Comparison of ENCODE assay signal across 13 mouse cellular contexts in the genomic region with DNA sequence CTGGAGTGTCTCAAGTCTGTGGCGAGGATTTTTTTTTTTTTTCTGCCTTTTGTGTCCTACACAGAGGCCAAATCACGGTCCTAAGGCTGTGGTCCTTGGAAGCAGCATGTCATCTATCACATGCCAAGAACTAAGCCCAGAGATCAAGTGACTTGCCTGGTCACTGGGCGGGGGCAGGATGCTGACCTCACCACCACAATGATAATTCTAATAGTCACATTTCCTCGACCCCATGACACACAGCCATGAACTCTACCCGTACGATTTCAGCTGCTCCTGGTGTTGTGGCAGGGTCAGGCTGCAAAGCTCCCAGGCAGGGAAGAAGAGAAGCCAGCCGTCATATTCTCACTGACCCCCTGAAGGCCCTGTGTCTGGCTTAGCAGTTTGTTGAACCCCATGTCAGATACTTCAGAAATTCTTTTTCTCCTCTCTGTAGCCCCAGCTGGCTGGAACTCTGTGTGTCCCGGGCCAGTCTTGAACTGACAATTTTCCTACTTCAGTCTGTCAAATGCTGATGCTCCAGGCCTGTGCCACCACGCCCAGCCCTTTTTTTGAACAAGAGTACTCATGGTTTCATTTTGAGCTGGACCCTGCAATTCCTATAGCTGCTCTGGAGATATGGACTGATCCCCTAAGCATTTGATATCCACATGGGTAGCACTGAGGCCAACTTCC. TPM values are rescaled to one million over a fixed set of nuclear protein-coding genes. Genes with fewer than 3 reads are reported as not detected.
DNase-seq lines count a peak whose midpoint lies in the region; ATAC-seq and TF ChIP-seq lines count a peak whose summit lies in the region.
"Had no signal": no experiment of that assay in that cellular context is flagged by ENCODE, and none has a peak within 500 bp of the region (broad histone marks: within the 10 kb centered on the region; RNA-seq: fewer than 3 reads in every experiment).

No protein-coding gene starts in this region.

- H3K79me2 ChIP-seq in C2C12 (ENCODE audit: control insufficient read depth, insufficient read depth): no peaks in the 10 kb centered on the region

- H3K9ac ChIP-seq in embryonic facial prominence, embryonic 13.5 days: no peak overlapping the region
- H3K9ac ChIP-seq in midbrain, embryonic 16.5 days (ENCODE audit: low read depth, low read length): no peak overlapping the region
- H3K9ac ChIP-seq: heart, embryonic 15.5 days; liver, embryonic 12.5 days had no signal

- intact Hi-C loops in gastrocnemius, adult 2 months (cut with DNase I): no loop called here

- H3ac ChIP-seq in C2C12 (ENCODE audit: control insufficient read depth, insufficient read length, low read depth): no peak overlapping the region

- WGBS in embryonic facial prominence, embryonic 13.5 days: 62% methylated on average over 9 of the region's 9 CpGs
- WGBS in midbrain, embryonic 16.5 days: 72% methylated on average over 9 of the region's 9 CpGs

- H3K27me3 ChIP-seq in C2C12 (ENCODE audit: control insufficient read depth, insufficient read depth, insufficient read length): no peaks in the 10 kb centered on the region
- no peaks in the 10 kb centered on the region for H3K27me3 ChIP-seq in embryonic facial prominence, embryonic 13.5 days
- H3K27me3 ChIP-seq in midbrain, embryonic 16.5 days (ENCODE audit: control insufficient read depth, insufficient read depth, low read depth, low read length): no peaks in the 10 kb centered on the region
- H3K27me3 ChIP-seq: heart, embryonic 15.5 days had no signal

- H3K4me2 ChIP-seq in embryonic facial prominence, embryonic 13.5 days: no peak overlapping the region
- no peak overlapping the region for H3K4me2 ChIP-seq in midbrain, embryonic 16.5 days (ENCODE audit: low read length)
- H3K4me2 ChIP-seq: heart, embryonic 15.5 days; liver, embryonic 12.5 days had no signal

- DNase-seq in gastrocnemius, adult 2 months: no peak
- no peak for DNase-seq in gastrocnemius, postnatal 10 days
- no peak for DNase-seq in left cerebral cortex, adult 11 months (ENCODE audit: low spot score)
- DNase-seq: kidney, postnatal 36 days; right cerebral cortex, postnatal 14 days had no signal

- no peak for TF ChIP-seq CTCF in gastrocnemius, adult 2 months (IDR thresholded peaks at IDR 0.05)
- TF ChIP-seq CTCF in C2C12 (IDR thresholded peaks at IDR 0.05; ENCODE audit: control insufficient read depth, insufficient read depth, insufficient read length): no peak

- no peaks in the 10 kb centered on the region for H3K9me3 ChIP-seq in embryonic facial prominence, embryonic 13.5 days
- no peaks in the 10 kb centered on the region for H3K9me3 ChIP-seq in midbrain, embryonic 16.5 days (replicated peaks; ENCODE audit: control insufficient read depth, low read length, poor library complexity, severe bottlenecking)
- H3K9me3 ChIP-seq: heart, embryonic 15.5 days; liver, embryonic 12.5 days had no signal

- no peak overlapping the region; the same call in 1 of the 2 replicates for H3K4me3 ChIP-seq in gastrocnemius, adult 2 months
- H3K4me3 ChIP-seq in C2C12 (ENCODE audit: insufficient read depth, poor library complexity, severe bottlenecking): no peak overlapping the region
- no peak overlapping the region for H3K4me3 ChIP-seq in embryonic facial prominence, embryonic 13.5 days
- H3K4me3 ChIP-seq in midbrain, embryonic 16.5 days (ENCODE audit: low read depth, low read length): no peak overlapping the region
- H3K4me3 ChIP-seq: heart, embryonic 15.5 days; liver, embryonic 12.5 days had no signal

- H3K36me3 ChIP-seq in C2C12 (ENCODE audit: control insufficient read depth, insufficient read depth): no peaks in the 10 kb centered on the region
- H3K36me3 ChIP-seq in embryonic facial prominence, embryonic 13.5 days: no peaks in the 10 kb centered on the region
- no peaks in the 10 kb centered on the region for H3K36me3 ChIP-seq in midbrain, embryonic 16.5 days (ENCODE audit: control insufficient read depth, insufficient read depth, low read length)
- H3K36me3 ChIP-seq: heart, embryonic 15.5 days; liver, embryonic 12.5 days had no signal

- peaks cover 23% of the 10 kb centered on the region for H3K4me1 ChIP-seq in embryonic facial prominence, embryonic 13.5 days
- H3K4me1 ChIP-seq in midbrain, embryonic 16.5 days (ENCODE audit: control insufficient read depth, insufficient read depth, low read length): no peaks in the 10 kb centered on the region

- H3K27ac ChIP-seq in gastrocnemius, adult 2 months: peak overlapping the region; percentile 69
- peak overlapping the region; percentile 81; the same call in 1 of the 2 replicates for H3K27ac ChIP-seq in embryonic facial prominence, embryonic 13.5 days
- no peak overlapping the region for H3K27ac ChIP-seq in midbrain, embryonic 16.5 days (ENCODE audit: low read length)
- H3K27ac ChIP-seq: liver, embryonic 12.5 days had no signal

- ATAC-seq in embryonic facial prominence, embryonic 13.5 days (ENCODE audit: insufficient number of reproducible peaks, insufficient read depth, low FRiP score, low TSS enrichment, low read depth): no peak
- ATAC-seq in megakaryocyte, adult 5-6 weeks (ENCODE audit: poor library complexity, severe bottlenecking): 0 out of 2 replicates have a peak, but pooled peaks have one; percentile 21
- no peak for ATAC-seq in midbrain, embryonic 16.5 days
- ATAC-seq: forebrain, embryonic 14.5 days; liver, embryonic 12.5 days had no signal

- no peaks in the 10 kb centered on the region for H3K79me3 ChIP-seq in C2C12 (ENCODE audit: low read depth)

TF ChIP-seq in C2C12, 6 proteins besides CTCF, POLR2A, EP300 and RAD21:
- no peak for TF ChIP-seq CEBPB (IDR thresholded peaks at IDR 0.05; ENCODE audit: low read depth)
- TF ChIP-seq USF1 (IDR thresholded peaks at IDR 0.05; ENCODE audit: low read depth): peak; percentile 45

RNA-seq across cellular contexts. Expression of gene Anpep, which starts 1.8 kb away (rescaled TPM):
- total RNA-seq in gastrocnemius, adult 2 months (2021): 1 to 10 TPM; 4.1 to 7.2 TPM
- 10 to 100 TPM; 11.8 to 22.7 TPM for total RNA-seq in gastrocnemius, postnatal 10 days (2021)
- 26.5 TPM for polyA plus RNA-seq in C2C12 (2012; fragmentation: generic; extraction: Trizol)
- 10.0 and 26.8 TPM in 2 replicates for polyA plus RNA-seq in embryonic facial prominence, embryonic 13.5 days (2015; fragmentation: Nextera tagmentation; extraction: Ambion mirVana)
- total RNA-seq in megakaryocyte, adult 5-6 weeks (2015): 1.8 and 2.0 TPM in 2 replicates
- not detected in 2 replicates for total RNA-seq in megakaryocyte, adult 5-6 weeks (2017)
- polyA plus RNA-seq in midbrain, embryonic 16.5 days (2015; fragmentation: Nextera tagmentation; extraction: Ambion mirVana): 3.2 and 3.4 TPM in 2 replicates
- total RNA-seq: neutrophil, adult 5-6 weeks had no signal

RNA-seq across cellular contexts. Expression of gene Mesp2, which starts 48.6 kb away (rescaled TPM):
- total RNA-seq in gastrocnemius, adult 2 months (2021): not detected
- total RNA-seq in gastrocnemius, postnatal 10 days (2021): under 1 TPM in 1 of 2 experiments, not detected in 1; 0.19 TPM
- polyA plus RNA-seq in C2C12 (2012; fragmentation: generic; extraction: Trizol): 0.07 TPM
- polyA plus RNA-seq in embryonic facial prominence, embryonic 13.5 days (2015; fragmentation: Nextera tagmentation; extraction: Ambion mirVana): 0.10 and 0.56 TPM in 2 replicates
- 0.29 TPM in 1 of 2 replicates, not detected in the other for total RNA-seq in megakaryocyte, adult 5-6 weeks (2015)
- not detected in 2 replicates for total RNA-seq in megakaryocyte, adult 5-6 weeks (2017)
- 0.97 and 1.4 TPM in 2 replicates for polyA plus RNA-seq in midbrain, embryonic 16.5 days (2015; fragmentation: Nextera tagmentation; extraction: Ambion mirVana)
- total RNA-seq: neutrophil, adult 5-6 weeks had no signal
